Mouse (Mus musculus) CH12.LX (cell line): Measurements from ENCODE around the gene Samd14. TPM values are rescaled to one million over a fixed set of nuclear protein-coding genes. Genes with fewer than 3 reads are reported as not detected.

Source experiments
- DNase-seq: peaks from one replicate; pipeline ENCODE4 v3.0.0-alpha.2; 2013; ENCODE audit errors: extremely low read depth
- H3K27ac ChIP-seq: 2 replicates; pipeline ENCODE4 v1.5.1; 2012; ENCODE audit warnings: low read depth, mild to moderate bottlenecking, control low read depth, moderate library complexity; ENCODE audit not compliant: insufficient read depth
- H3K27me3 ChIP-seq: replicated peaks from 2 replicates; pipeline ENCODE3; 2012; ENCODE audit warnings: inconsistent platforms
- H3K36me3 ChIP-seq, 2 experiments: replicated peaks in 1 of 2; 2 replicates each; pipeline versions ENCODE3 to v1.6.1; 2012; ENCODE audit warnings: inconsistent platforms in 1 of 2, low read length in 1 of 2, mild to moderate bottlenecking in 1 of 2, mixed read lengths in 1 of 2, moderate library complexity in 1 of 2; ENCODE audit not compliant: control insufficient read depth in 1 of 2, insufficient read depth in 1 of 2
- H3K4me1 ChIP-seq, 2 experiments: 2 replicates each; pipeline ENCODE4 v1.6.1; 2012; ENCODE audit warnings: inconsistent platforms in 1 of 2, moderate library complexity in 1 of 2; ENCODE audit not compliant: insufficient read depth in 2 of 2, control insufficient read depth in 1 of 2
- H3K4me2 ChIP-seq: 2 replicates; pipeline ENCODE4 v1.6.1; 2012; ENCODE audit warnings: low read depth, mild to moderate bottlenecking, control low read depth; ENCODE audit not compliant: poor library complexity, insufficient read depth, severe bottlenecking
- H3K4me3 ChIP-seq, 3 experiments: fragments of 150-350 bp in 1 of 3; sonication (generic) in 1 of 3; replicated peaks in 1 of 3; 2 replicates each; pipeline versions ENCODE3 to v1.5.1; 2011 to 2012; ENCODE audit warnings: low read depth in 2 of 3, low read length in 2 of 3, mild to moderate bottlenecking in 2 of 3, moderate library complexity in 2 of 3, control low read depth in 1 of 3, improper control_type of control experiment in 1 of 3, inconsistent platforms in 1 of 3, mixed read lengths in 1 of 3; ENCODE audit not compliant: poor library complexity in 1 of 3
- H3K79me2 ChIP-seq: replicated peaks from 2 replicates; pipeline ENCODE4 v1.6.1; 2012; ENCODE audit warnings: mild to moderate bottlenecking, moderate library complexity; ENCODE audit not compliant: control insufficient read depth, poor library complexity, insufficient read depth, severe bottlenecking; ENCODE audit errors: extremely low read depth
- H3K9ac ChIP-seq: 2 replicates; pipeline ENCODE4 v1.6.1; 2012; ENCODE audit warnings: low read depth, mild to moderate bottlenecking, control low read depth, moderate library complexity; ENCODE audit not compliant: insufficient read depth
- H3K9me3 ChIP-seq: replicated peaks from 2 replicates; pipeline ENCODE3; 2012; ENCODE audit warnings: low read length, inconsistent platforms, mixed read lengths
- BHLHE40 ChIP-seq: IDR thresholded peaks from 2 replicates; pipeline ENCODE4 v1.6.1; 2011; ENCODE audit warnings: mild to moderate bottlenecking, low read depth, low read length, improper control_type of control experiment
- CHD1 ChIP-seq: IDR thresholded peaks from 2 replicates; pipeline ENCODE4 v1.6.1; 2012; ENCODE audit warnings: low read depth, low read length, improper control_type of control experiment, inconsistent platforms
- CHD2 ChIP-seq: IDR thresholded peaks from 2 replicates; pipeline ENCODE4 v1.6.1; 2011; ENCODE audit warnings: low read length, improper control_type of control experiment
- E2F4 ChIP-seq: IDR thresholded peaks from 2 replicates; pipeline ENCODE4 v1.6.1; 2011; ENCODE audit warnings: low read depth, low read length, improper control_type of control experiment; ENCODE audit not compliant: insufficient replicate concordance
- ELF1 ChIP-seq: IDR thresholded peaks from 2 replicates; pipeline ENCODE4 v1.6.1; 2014; ENCODE audit warnings: low read depth, mild to moderate bottlenecking, inconsistent platforms, low read length, improper control_type of control experiment
- ETS1 ChIP-seq: conservative IDR thresholded peaks from 2 replicates; pipeline ENCODE4 v1.6.1; 2012; ENCODE audit warnings: low read depth, mild to moderate bottlenecking, inconsistent platforms, low read length, improper control_type of control experiment, moderate library complexity
- IRF4 ChIP-seq: IDR thresholded peaks from 2 replicates; pipeline ENCODE4 v1.6.1; 2014; ENCODE audit warnings: low read depth, mild to moderate bottlenecking, inconsistent platforms, low read length, improper control_type of control experiment
- JUND ChIP-seq: conservative IDR thresholded peaks from 2 replicates; pipeline ENCODE4 v1.6.1; 2011; ENCODE audit warnings: low read depth, low read length, improper control_type of control experiment
- KAT2A ChIP-seq: IDR thresholded peaks from 2 replicates; pipeline ENCODE4 v1.6.1; 2012; ENCODE audit warnings: low read length, improper control_type of control experiment, inconsistent platforms; ENCODE audit not compliant: insufficient replicate concordance
- MAX ChIP-seq: IDR thresholded peaks from 2 replicates; pipeline ENCODE4 v1.6.1; 2011; ENCODE audit warnings: low read length, improper control_type of control experiment
- MEF2A ChIP-seq: IDR thresholded peaks from 2 replicates; pipeline ENCODE4 v1.6.1; 2014; ENCODE audit warnings: low read depth, mild to moderate bottlenecking, inconsistent platforms, low read length, improper control_type of control experiment, borderline replicate concordance
- NELFE ChIP-seq: IDR thresholded peaks from 2 replicates; pipeline ENCODE4 v1.6.1; 2011; ENCODE audit warnings: low read depth, low read length, improper control_type of control experiment
- POLR2A ChIP-seq: IDR thresholded peaks from 2 replicates; pipeline ENCODE4 v1.6.1; 2011; ENCODE audit warnings: low read depth, mild to moderate bottlenecking, improper control_type of control experiment, low read length
- POLR2AphosphoS2 ChIP-seq: IDR thresholded peaks from 2 replicates; pipeline ENCODE4 v1.6.1; 2011; ENCODE audit warnings: low read depth, low read length, improper control_type of control experiment
- RAD21 ChIP-seq: IDR thresholded peaks from 2 replicates; pipeline ENCODE4 v1.6.1; 2011; ENCODE audit warnings: low read depth, mild to moderate bottlenecking, low read length, improper control_type of control experiment, moderate library complexity
- RCOR1 ChIP-seq: conservative IDR thresholded peaks from 2 replicates; pipeline ENCODE4 v1.6.1; 2012; ENCODE audit warnings: low read depth, mild to moderate bottlenecking, inconsistent platforms, low read length, improper control_type of control experiment
- SIN3A ChIP-seq: IDR thresholded peaks from 2 replicates; pipeline ENCODE4 v1.6.1; 2012; ENCODE audit warnings: low read length, improper control_type of control experiment, inconsistent platforms
- SMC3 ChIP-seq: IDR thresholded peaks from 2 replicates; pipeline ENCODE4 v1.6.1; 2011; ENCODE audit warnings: low read depth, low read length, improper control_type of control experiment
- UBTF ChIP-seq: IDR thresholded peaks from 2 replicates; pipeline ENCODE4 v1.6.1; 2012; ENCODE audit warnings: low read depth, mild to moderate bottlenecking, inconsistent platforms, low read length, improper control_type of control experiment, moderate library complexity
- USF1 ChIP-seq: IDR thresholded peaks from 2 replicates; pipeline ENCODE4 v1.6.1; 2014; ENCODE audit warnings: low read depth, mild to moderate bottlenecking, inconsistent platforms, low read length, improper control_type of control experiment
- ZKSCAN1 ChIP-seq: IDR thresholded peaks from 2 replicates; pipeline ENCODE4 v1.6.1; 2012; ENCODE audit warnings: low read depth, inconsistent platforms, low read length, improper control_type of control experiment, borderline replicate concordance
- ZMIZ1 ChIP-seq: IDR thresholded peaks from 2 replicates; pipeline ENCODE4 v1.6.1; 2012; ENCODE audit warnings: low read depth, mild to moderate bottlenecking, inconsistent platforms, low read length, improper control_type of control experiment
- ZNF384 ChIP-seq: IDR thresholded peaks from 2 replicates; pipeline ENCODE4 v1.6.1; 2012; ENCODE audit warnings: low read depth, low read length, improper control_type of control experiment, inconsistent platforms
- dilution Hi-C: fragments of 300-500 bp; cut with MboI; formaldehyde crosslinking; loops from 2 replicates; pipeline ENCODE4 v1.14.3; 2020; ENCODE audit warnings: low sequenced_read_pairs; ENCODE audit not compliant: extremely low pct_unique_long_range_greater_than_20kb, extremely low pct_ligation_motif_present
- in situ Hi-C: fragments of 300-500 bp; cut with MboI; formaldehyde crosslinking; loops from 3 replicates; pipeline ENCODE4 v1.14.3; 2019; ENCODE audit warnings: low sequenced_read_pairs, low pct_ligation_motif_present, low pct_unique_long_range_greater_than_20kb, mixed read lengths
- polyA plus RNA-seq: library from polyadenylated mRNA; unstranded; fragments of >175 nt; gene quantifications from 2 replicates; pipeline ENCODE4 v1.2.1, GENCODE M21; 2012; ENCODE audit warnings: low read depth; ENCODE audit not compliant: insufficient read length
- total RNA-seq, 2 experiments: library from RNA; depleted of rRNA; stranded (reverse); fragments of 300-350 nt in 1 of 2; fragments of >200 nt in 1 of 2; gene quantifications; 2 replicates each; pipeline ENCODE4 v1.2.3; 2012 to 2014

Gene Samd14
- total and polyA plus RNA-seq, 3 experiments = 0.17 TPM; not detected in 2

DNA sequence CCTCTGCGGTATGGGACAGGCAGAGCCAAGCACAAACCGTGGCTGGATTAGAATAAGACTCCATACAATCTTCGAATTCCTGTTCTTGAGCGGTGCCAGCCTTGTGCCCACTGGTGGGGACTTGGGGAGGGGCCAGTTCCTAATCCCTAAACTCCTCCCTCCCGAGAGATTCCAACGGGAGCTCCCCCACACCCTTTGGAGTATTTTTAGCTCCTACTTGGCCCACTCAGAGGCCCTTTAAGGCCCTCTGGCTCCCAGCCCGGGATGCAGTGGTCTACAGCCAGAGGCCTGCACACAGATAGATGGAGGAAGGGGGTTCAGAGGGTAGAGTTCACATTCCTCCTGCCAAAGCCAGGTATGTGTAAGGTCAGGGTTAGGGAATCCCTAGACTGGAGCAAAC lies 61.6 kb downstream of the Samd14 start:
- TF ChIP-seq NELFE = no peak
- TF ChIP-seq JUND = no peak
- no peak for TF ChIP-seq MAX
- TF ChIP-seq SIN3A = no peak
- no peak for TF ChIP-seq KAT2A
- no peak for TF ChIP-seq UBTF
- no peak for TF ChIP-seq E2F4
- TF ChIP-seq CHD1 = no peak
- TF ChIP-seq ZNF384 = no peak
- TF ChIP-seq ZMIZ1 = no peak
- no peak for TF ChIP-seq RCOR1
- TF ChIP-seq RAD21 = no peak
- no peak for TF ChIP-seq ETS1
- no peak for TF ChIP-seq ZKSCAN1
- no peak for TF ChIP-seq IRF4
- Histone ChIP-seq H3K4me2 (no peak overlapping the region), H3K4me1 (peaks cover 10 to 31% of the 10 kb centered on the region in 2 experiments), H3K27me3 (peaks cover 3% of the 10 kb centered on the region), H3K4me3 (no peak overlapping the region), H3K9ac (no peak overlapping the region), H3K9me3 (no peaks in the 10 kb centered on the region), H3K36me3 (peaks cover 20 to 46% of the 10 kb centered on the region in 2 experiments), H3K27ac (no peak overlapping the region), H3K79me2 (peaks cover 42% of the 10 kb centered on the region)
- no peak for DNase-seq
- in situ Hi-C loops = loop anchor here (5.0 kb wide), 1 partner anchor 36 kb away; no protein-coding TSS in a partner anchor
- dilution Hi-C loops = no loop called here

DNA sequence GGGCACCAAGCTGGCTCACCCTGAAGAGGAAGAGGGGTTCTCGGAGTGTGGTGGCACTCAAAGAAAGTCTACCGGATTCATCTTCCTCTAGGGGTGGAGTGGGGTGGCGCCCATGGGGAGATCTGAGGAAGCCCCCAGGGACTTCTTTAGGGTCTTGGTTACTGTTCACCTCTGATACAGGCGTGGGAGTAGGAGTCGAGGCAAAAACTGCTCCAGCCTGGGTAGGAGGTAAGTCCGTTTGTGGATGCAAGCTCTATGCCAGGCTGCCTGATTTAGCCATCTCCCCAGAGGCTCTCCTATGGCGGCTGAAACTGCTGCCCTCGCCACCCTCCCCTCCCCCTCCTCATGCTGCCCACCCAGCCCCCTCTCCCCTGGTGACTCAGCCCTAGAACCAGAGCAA lies 62.5 kb downstream of the Samd14 start:
- H3K4me2 ChIP-seq = no peak overlapping the region
- in situ Hi-C loops (loop anchor here (5.0 kb wide), 1 partner anchor 35 kb away; no protein-coding TSS in a partner anchor), dilution Hi-C loops (no loop called here)
- no peak overlapping the region for H3K4me3 ChIP-seq
- peaks cover 7% of the 10 kb centered on the region for H3K27me3 ChIP-seq
- TF ChIP-seq KAT2A (no peak), POLR2AphosphoS2 (no peak), CHD2 (no peak), ELF1 (no peak), MAX (no peak), ETS1 (no peak), ZNF384 (no peak), USF1 (no peak), BHLHE40 (no peak), E2F4 (no peak), NELFE (no peak), MEF2A (no peak), RAD21 (no peak), SIN3A (no peak), UBTF (no peak), IRF4 (no peak), POLR2A (no peak), SMC3 (no peak)
- no peak overlapping the region for H3K9ac ChIP-seq
- H3K36me3 ChIP-seq = peaks cover 15 to 39% of the 10 kb centered on the region in 2 experiments
- peaks cover 10 to 36% of the 10 kb centered on the region in 2 experiments for H3K4me1 ChIP-seq
- DNase-seq = no peak
- H3K79me2 ChIP-seq = peaks cover 42% of the 10 kb centered on the region
- no peaks in the 10 kb centered on the region for H3K9me3 ChIP-seq
- no peak overlapping the region for H3K27ac ChIP-seq
